Mouse (Mus musculus) E14TG2a.4 (cell line): ENCODE data around the gene Mrpl4.

ENCODE experiments used
- CTCF ChIP-seq: conservative IDR thresholded peaks from 2 replicates; pipeline ENCODE4 v1.5.1; 2014; ENCODE audit warnings: low read length
- NANOG ChIP-seq: IDR thresholded peaks from 2 replicates; pipeline ENCODE4 v1.6.1; 2014; ENCODE audit warnings: borderline replicate concordance, low read length, mixed read lengths
- POU5F1 ChIP-seq: IDR thresholded peaks from 2 replicates; pipeline ENCODE4 v1.6.1; 2014; ENCODE audit warnings: low read length, borderline replicate concordance

GRCm38 (mm10) chr9:21031896-21032351 is 29.4 kb downstream of the Mrpl4 start, which contains the start of gene Icam5:
- TF ChIP-seq CTCF, result no peak
- no peak for TF ChIP-seq NANOG
- no peak for TF ChIP-seq POU5F1
